Mouse (Mus musculus) ovary, adult 18-20 months (tissue): ENCODE data around the gene Slc29a1.
"Not testable (repeated sequence)": the region's sequence is repeated elsewhere in the genome, so short reads cannot be mapped to it uniquely, and the experiment has no call there.

ENCODE experiments used
- DNase-seq: peaks from one replicate; pipeline ENCODE4 v3.0.0; 2022; ENCODE audit warnings: low spot score, mixed read lengths

Slc29a1 gene

DNA sequence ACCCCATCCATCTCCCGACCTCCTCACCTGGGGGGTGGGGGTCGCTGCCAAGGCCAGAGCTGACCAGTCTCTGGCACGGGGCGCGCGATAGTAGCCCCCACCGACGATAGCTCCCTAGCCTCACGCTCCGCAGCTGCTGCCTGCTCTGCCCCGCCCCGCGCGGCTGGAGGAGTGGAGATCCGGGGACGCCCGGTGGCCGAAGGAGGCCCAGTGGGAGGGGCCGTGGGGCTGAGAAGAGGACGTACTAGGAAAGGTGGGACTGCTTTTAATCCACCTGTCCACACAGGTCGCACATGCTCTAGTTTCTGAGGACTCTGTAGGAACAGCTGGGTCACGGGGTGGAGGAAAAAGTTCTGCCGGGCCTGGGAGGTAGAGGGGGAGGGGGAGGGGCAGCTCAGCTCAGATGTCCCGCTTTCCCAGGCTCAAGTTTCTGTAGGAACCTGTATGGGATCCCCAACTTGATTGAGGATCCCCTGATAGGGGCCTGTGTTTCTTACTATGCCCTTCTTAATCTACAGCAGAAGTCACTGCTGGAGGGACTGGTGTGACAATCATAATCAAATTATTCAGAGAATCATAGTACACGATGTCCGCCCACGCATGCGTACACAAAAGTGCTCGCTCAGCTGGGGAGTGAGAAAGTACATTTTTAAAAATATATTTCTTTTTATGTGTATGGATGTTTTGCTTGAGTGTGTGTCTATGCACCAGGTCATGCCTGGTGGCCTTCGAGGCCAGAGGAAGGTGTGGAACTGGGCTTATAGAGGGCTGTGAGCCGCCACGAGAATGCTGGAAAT lies at the start of gene Slc29a1:
Gene Slc29a1 (minus strand): TSS at position 161 of the 797 bp plus-strand sequence.
- DNase-seq = no peak

DNA sequence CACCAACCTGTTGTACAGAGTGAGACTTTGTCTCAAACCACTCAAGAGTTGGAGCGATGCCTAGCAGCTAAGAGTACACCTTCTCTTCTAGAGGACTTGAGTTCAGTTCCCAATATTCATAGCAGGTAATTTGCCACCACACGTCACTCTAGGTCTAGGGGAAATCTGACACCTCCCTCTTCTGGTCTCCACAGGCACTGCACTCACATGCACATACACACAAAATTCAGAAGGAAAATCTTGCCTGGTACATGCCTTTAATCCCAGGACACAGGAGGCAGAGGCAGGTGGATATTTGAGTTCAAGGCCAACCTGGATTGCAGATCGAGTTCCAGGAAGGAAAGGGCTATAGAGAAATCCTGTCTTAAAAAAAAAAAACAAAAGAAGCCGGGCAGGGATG lies 44.8 kb upstream of the Slc29a1 start:
- no peak for DNase-seq

GRCm38 (mm10) chr17:45642701-45643100 lies 43.3 kb upstream of the Slc29a1 start:
- no peak for DNase-seq

GRCm38 (mm10) chr17:45641981-45642380 lies 42.6 kb upstream of the Slc29a1 start:
- no peak for DNase-seq

DNA sequence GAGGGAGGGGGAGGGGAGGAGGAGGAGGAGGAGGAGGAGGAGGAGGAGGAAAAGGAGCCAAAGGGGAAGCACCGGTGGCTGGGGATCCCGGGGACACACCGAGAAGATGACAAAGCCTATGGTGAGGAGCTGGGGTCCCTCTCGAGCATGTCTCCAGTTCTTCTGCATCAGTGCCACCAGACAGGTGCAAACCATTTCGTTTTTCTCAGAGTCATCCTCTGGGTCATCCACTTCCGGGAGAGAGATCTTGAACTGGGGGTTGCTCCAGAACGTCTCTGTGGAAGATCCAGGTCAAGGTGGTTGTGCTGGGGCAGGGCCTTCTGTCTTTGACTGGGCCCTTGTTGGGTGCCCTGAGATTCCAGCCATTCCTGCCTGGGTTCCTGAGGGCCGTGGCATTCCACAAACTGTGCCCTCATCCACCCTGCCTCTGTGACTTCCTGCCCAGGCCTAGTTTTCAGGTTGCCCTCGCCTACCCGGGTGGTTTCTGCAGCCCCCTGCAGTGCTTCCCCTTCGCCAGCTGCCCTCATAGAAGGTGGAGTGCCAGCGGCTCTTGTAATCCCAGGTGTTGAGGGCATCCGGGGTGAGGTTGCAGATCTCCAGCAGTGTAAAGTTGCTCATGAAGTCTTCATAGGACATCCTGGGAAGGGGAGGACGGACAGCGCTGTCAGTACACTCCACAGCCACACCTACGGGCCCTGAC lies 39.3 kb upstream of the Slc29a1 start:
- no peak for DNase-seq

DNA sequence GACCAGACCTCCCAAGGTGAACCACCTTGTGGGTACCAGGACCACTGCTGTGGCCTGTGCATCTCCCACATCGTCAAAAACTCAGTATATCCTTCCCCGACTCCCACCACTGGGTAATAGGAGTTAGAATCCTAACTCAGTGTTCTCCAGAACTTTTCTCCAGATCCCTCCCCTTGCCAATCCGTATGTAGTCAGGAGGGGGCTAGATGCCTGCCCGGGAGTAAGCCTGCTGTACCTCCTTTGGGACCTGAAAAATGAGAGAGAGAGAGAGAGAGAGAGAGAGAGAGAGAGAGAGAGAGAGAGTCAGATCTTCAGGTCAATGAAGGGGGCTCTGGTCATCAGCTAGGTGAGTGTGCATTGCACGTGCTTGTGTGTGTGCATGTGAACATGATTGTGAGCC lies 34.6 kb upstream of the Slc29a1 start:
- no peak for DNase-seq

DNA sequence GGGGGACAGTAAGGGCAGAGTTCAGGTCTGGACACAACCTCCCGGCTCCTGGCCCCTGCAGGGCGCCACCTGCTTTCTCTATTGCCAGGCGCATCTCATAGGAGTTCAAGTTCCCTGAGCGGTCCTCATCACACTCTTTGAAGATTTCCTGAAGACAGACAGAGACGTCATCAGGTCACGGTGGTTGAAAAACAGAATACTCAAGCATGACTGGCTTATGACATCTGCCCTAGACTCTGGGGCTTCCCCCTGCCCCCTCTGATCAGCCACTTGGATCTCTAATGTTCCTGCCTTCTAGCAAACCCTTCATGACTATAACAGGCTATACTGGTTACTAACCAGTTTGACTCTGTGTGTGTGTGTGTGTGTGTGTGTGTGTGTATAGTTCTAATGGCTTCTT lies 32.5 kb upstream of the Slc29a1 start:
- DNase-seq = no peak

DNA sequence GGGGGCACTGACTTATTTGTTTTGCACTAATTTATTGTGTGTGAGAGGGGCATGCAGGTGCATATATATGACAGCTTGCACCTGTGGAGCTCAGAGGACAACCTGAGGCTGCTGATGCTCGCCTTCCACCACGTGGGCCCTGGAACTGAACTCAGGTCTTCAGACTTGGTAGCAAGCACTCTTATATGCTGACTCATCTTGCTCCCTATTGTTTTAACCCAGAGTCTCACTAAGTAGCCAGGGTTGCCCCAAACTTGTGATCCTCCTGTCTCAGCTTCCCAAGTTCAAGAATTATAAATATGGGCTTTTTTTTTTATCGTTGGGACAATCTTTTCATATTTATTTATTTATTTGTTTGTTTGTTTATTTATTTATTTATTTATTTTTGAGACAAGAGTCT lies 31.6 kb upstream of the Slc29a1 start:
- DNase-seq = no peak

DNA sequence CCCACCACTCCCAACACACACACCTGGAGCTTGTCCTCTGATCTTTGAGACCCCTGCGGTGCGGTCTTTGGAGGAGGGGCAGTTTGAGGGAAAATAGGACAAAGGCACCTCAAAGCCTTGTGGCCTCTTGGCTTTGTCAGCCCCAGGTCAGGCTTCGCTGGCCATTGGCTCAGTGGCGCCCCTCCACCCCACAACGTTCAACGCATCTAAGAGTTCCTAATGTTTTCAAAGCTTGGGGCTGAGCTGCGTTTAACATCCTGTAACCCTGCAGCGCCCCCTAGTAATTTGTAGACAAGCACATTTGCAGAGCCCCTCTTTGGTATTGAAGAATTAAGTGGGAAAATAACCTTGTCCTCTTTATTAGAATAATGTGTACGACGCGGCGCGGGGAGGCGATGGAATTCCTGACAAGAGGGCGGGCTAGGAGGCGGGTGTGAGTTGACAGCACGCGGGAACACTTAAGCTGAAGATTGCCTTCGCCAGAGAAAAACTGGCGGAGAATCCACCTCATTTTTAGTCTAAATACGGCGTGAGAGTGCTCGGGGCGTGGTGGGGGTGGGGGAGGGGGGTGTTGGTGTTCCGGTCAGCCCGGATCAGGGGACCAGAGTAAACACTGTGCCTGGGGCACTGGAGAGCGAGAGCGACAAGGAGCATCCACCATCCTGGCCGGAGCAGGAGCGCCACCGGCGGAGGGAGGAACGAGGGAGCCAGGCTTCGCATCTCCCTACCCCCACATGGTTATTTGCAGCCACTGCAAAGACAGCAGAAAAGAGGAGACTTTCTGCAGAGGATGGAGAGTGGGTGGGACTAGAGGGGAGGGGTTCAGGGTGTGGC lies 30.7 kb upstream of the Slc29a1 start:
- peak; percentile 47 for DNase-seq

DNA sequence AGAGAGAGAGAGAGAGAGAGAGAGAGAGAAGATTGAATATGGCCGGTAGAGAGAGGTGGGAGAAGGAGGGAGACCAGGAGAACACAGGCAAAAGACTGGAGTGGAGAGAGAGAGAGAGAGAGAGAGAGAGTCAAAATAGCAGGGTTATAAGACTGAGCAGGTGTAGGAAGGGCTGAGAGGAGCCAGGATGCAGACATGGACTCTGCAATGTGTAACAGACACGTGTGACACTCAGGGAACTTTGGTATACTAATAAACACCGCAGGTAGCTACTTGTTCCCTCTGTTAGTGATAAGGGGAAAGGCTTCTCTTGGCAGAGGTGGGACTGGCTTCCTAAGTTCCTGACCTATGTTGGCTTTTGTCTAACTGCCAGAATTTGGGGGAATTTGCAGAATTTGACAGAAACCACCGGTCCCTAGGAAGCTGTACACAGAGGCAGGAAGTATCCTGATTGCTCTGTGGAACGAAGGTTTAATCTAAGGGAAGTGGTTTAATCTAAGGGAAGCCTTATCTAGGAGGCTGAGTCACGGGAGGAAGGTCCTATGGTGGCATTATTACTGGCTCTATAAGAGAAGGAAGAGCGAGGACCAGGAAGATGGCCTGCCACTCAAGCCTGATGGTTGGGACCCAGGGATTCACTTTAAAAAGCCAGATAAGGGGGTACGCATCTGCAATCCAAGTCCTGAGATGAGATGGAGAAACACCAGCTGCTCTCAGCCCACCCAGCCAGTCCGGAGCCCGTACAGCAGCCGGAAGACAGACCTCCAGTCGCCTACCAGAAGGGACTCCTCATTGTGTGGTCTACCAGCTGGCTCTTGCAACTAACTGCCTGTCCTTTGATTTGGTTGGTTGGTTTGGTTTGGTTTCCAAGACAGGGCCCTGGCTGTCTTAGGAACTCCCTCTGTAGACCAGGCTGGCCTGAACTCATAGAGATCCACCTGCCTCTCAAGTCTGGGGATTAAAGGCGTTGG lies 29.8 kb upstream of the Slc29a1 start:
- DNase-seq = no peak

DNA sequence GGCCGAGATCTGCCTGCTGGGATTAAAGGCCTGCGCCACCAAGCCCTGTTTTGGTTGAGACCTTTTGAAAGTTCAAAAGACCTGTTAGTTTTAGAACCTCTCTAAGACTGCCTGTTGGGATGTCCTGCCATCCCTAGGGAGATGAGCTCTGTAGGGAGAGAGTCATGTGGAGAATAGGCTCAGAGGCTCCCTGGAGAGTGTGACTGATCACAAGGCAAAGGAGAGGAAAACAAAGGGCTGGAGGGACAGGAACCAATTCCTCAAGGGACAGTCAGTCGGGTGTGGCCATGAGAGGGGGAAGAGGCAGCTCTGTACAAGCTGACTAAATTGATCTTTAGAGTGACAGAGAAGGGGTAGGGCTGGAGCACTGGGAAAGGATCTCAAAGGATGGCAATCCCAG lies 28.8 kb upstream of the Slc29a1 start:
- no peak for DNase-seq

- DNase-seq = peak; percentile 39
Measured at GRCm38 (mm10) chr17:45626577-45627134, 27.2 kb upstream of the Slc29a1 start.

GRCm38 (mm10) chr17:45623425-45623824 lies 24.0 kb upstream of the Slc29a1 start:
- not testable (repeated sequence) for DNase-seq

GRCm38 (mm10) chr17:45619386-45620256 lies 20.2 kb upstream of the Slc29a1 start:
- DNase-seq = no peak

GRCm38 (mm10) chr17:45618941-45619385 lies 19.6 kb upstream of the Slc29a1 start:
- no peak for DNase-seq

- DNase-seq = no peak
Measured at GRCm38 (mm10) chr17:45617655-45618054, 18.2 kb upstream of the Slc29a1 start.

DNA sequence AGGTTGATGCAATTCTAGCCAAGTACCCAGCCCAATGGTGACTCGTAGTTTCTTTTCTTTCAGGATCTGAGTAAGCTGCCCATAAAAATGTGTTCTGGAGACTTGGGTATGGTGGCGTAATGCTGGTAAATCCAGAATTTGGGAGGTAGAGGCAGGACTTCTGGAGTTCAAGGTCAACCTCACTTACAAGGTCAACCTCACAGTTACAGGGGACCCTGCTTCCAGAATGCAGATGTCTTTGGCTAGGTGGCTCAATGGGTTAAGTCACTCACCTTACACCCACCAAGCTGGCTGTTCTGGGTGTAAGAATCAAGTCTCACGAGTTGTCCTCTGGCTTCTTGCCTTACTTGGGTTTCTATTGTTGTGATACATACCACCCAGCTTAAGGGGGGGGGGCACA lies 17.3 kb upstream of the Slc29a1 start:
- no peak for DNase-seq

GRCm38 (mm10) chr17:45616046-45616650 lies 16.7 kb upstream of the Slc29a1 start:
- DNase-seq = no peak

DNA sequence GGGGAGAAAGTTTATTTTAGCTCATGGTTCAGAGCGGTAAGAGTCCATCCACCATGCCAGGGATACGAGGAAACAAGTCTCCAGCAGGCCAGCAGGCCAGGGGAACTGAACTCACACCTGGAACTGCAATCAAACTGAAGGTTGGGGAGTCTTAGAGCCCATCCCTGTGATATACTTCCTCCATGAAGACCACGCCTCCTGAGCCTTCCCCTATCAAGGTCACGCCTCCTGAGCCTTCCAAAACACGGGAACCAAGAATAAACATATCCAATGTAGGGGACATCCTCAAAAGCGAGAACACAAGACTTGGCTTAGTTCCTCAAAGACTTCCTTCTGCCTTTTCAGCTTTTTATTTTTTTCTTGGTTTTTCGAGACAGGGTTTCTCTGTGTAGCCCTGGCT lies 13.5 kb upstream of the Slc29a1 start:
- DNase-seq = no peak

DNA sequence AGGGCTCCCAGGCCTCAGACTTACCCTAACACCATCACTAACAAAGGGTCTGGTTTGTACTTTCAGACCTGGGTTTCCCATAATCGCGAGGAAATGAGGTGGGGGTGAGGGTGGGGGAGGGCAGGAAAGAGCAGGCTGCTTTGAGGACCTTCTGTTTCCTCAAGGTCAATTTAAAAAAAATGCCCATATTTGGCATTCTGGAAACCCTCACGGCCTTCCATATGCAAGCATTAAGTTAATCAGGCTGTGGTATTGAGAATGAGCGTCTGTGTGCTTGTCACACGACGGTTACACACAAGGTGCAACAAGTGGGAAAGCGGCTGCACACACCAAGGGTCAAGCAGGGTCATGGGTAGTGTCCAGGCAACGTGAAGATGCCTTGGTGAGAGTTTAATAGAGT lies 12.6 kb upstream of the Slc29a1 start:
- DNase-seq = no peak
